Mouse (Mus musculus) testis, adult 2 months (tissue): ENCODE results near the gene Lekr1.

Experiments
- CTCF ChIP-seq: fragments of 200-500 bp; IDR thresholded peaks from 2 replicates; pipeline ENCODE4 v1.5.1; 2012; ENCODE audit warnings: low read depth, mild to moderate bottlenecking, inconsistent platforms, low read length, moderate library complexity; ENCODE audit not compliant: control insufficient read depth, insufficient read depth, insufficient replicate concordance
- POLR2A ChIP-seq: fragments of 200-500 bp; IDR thresholded peaks from 2 replicates; pipeline ENCODE4 v1.6.1; 2012; ENCODE audit warnings: low read depth, mild to moderate bottlenecking, inconsistent platforms, low read length, moderate library complexity; ENCODE audit not compliant: control insufficient read depth

DNA sequence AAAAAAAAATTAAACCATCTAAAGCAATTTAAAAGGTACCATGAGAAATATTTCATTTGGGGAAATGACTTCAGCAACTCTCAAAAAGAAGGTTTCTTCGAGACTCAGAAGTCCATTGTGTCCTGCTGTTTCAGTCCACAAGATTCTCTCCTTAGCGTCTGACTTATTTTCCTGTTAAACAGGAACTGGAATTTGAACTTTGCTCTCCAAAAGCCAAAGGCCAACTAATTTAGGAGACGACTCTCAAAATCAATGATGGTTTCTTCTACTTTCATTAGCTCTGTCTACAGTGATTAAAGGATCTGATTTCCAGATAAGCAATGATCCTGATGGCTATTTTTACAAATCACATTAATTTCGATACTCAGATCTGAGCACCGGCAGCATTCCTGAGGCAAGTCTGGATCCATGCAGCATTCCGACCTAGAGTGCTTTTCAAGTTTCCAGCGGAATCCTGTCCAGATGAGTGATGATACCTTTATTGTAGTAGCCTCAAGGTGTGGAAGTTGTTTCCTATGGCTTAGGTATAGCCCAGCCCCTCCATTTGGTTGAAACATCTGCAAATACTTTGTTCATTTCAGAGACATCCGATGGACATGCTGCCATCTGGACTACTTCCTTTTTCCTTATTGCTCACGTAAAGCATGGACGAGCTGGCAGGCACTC, 11.4 kb upstream of the Lekr1 start:
- TF ChIP-seq CTCF: no peak
- TF ChIP-seq POLR2A: no peak
